Mouse (Mus musculus): ENCODE data around the gene Lcmt2.
"Not testable (repeated sequence)": the region's sequence is repeated elsewhere in the genome, so short reads cannot be mapped to it uniquely, and the experiment has no call there.

The Lcmt2 gene

GRCm38 (mm10) chr2:121140018-121140882 is at the start of gene Lcmt2, which contains the start of gene Adal:
Lcmt2 (minus strand) TSS chr2:121140653.
Adal (plus strand) TSS chr2:121140428.
- DNase-seq (ENCODE audit: low read depth, low spot score) = peak; percentile 90

GRCm38 (mm10) chr2:121188530-121188929 is 48.1 kb upstream of the Lcmt2 start:
- no peak for DNase-seq (ENCODE audit: low read depth, low spot score)

GRCm38 (mm10) chr2:121184142-121184541 is 43.7 kb upstream of the Lcmt2 start:
- DNase-seq (ENCODE audit: low read depth, low spot score) = no peak

GRCm38 (mm10) chr2:121183431-121183830 is 43.0 kb upstream of the Lcmt2 start:
- DNase-seq (ENCODE audit: low read depth, low spot score) = no peak

GRCm38 (mm10) chr2:121178828-121179479 is 38.5 kb upstream of the Lcmt2 start:
- DNase-seq (ENCODE audit: low read depth, low spot score) = no peak

- peak; percentile 91 for DNase-seq (ENCODE audit: low read depth, low spot score)
Measured at GRCm38 (mm10) chr2:121170980-121171742, 30.7 kb upstream of the Lcmt2 start, which contains the start of gene Zscan29. Zscan29 (minus strand) TSS chr2:121171125.

GRCm38 (mm10) chr2:121170481-121170971 is 30.1 kb upstream of the Lcmt2 start, which contains the start of gene Tubgcp4:
Tubgcp4 (plus strand) TSS chr2:121170654.
- peak; percentile 11 for DNase-seq (ENCODE audit: low read depth, low spot score)

GRCm38 (mm10) chr2:121169902-121170301 is 29.4 kb upstream of the Lcmt2 start:
- DNase-seq (ENCODE audit: low read depth, low spot score) = no peak

- DNase-seq (ENCODE audit: low read depth, low spot score) = no peak
Measured at GRCm38 (mm10) chr2:121169173-121169572, 28.7 kb upstream of the Lcmt2 start.

GRCm38 (mm10) chr2:121153100-121153499 is 12.6 kb upstream of the Lcmt2 start:
- no peak for DNase-seq (ENCODE audit: low read depth, low spot score)

GRCm38 (mm10) chr2:121149679-121150078 is 9.2 kb upstream of the Lcmt2 start:
- DNase-seq (ENCODE audit: low read depth, low spot score) = no peak

- DNase-seq (ENCODE audit: low read depth, low spot score) = no peak
Measured at GRCm38 (mm10) chr2:121142415-121142814, 2.0 kb upstream of the Lcmt2 start.

- DNase-seq (ENCODE audit: low read depth, low spot score) = no peak
Measured at GRCm38 (mm10) chr2:121141216-121142035, 973 bp upstream of the Lcmt2 start.

- DNase-seq (ENCODE audit: low read depth, low spot score) = no peak
Measured at GRCm38 (mm10) chr2:121139266-121140017, 1.0 kb downstream of the Lcmt2 start.

- DNase-seq (ENCODE audit: low read depth, low spot score) = no peak
Measured at GRCm38 (mm10) chr2:121137371-121137770, 3.1 kb downstream of the Lcmt2 start.

- no peak for DNase-seq (ENCODE audit: low read depth, low spot score)
Measured at GRCm38 (mm10) chr2:121132822-121133221, 7.6 kb downstream of the Lcmt2 start.

- no peak for DNase-seq (ENCODE audit: low read depth, low spot score)
Measured at GRCm38 (mm10) chr2:121128865-121129620, 11.4 kb downstream of the Lcmt2 start.

- DNase-seq (ENCODE audit: low read depth, low spot score) = no peak
Measured at GRCm38 (mm10) chr2:121127536-121127935, 12.9 kb downstream of the Lcmt2 start.

- not testable (repeated sequence) for DNase-seq (ENCODE audit: low read depth, low spot score)
Measured at GRCm38 (mm10) chr2:121126302-121126701, 14.2 kb downstream of the Lcmt2 start.

Measured in forelimb bud, embryonic 11.5 days (tissue).